Mouse (Mus musculus): ENCODE data around the gene Nt5dc3. TPM values are rescaled to one million over a fixed set of nuclear protein-coding genes. Genes with fewer than 3 reads are reported as not detected.

Nt5dc3 gene
- polyA plus RNA-seq, 1 experiment, result 13.7 TPM

- Histone ChIP-seq H3K79me3 (ENCODE audit: low read depth) (no peaks in the 10 kb centered on the region), H3K79me2 (ENCODE audit: control insufficient read depth, insufficient read depth) (no peaks in the 10 kb centered on the region), H3K36me3 (ENCODE audit: control insufficient read depth, insufficient read depth) (no peaks in the 10 kb centered on the region), H3K27me3 (ENCODE audit: control insufficient read depth, insufficient read depth, insufficient read length) (no peaks in the 10 kb centered on the region), H3ac (ENCODE audit: control insufficient read depth, insufficient read length, low read depth) (no peak overlapping the region), H3K4me3 (ENCODE audit: insufficient read depth, poor library complexity, severe bottlenecking) (no peak overlapping the region)
- TF ChIP-seq CEBPB (IDR thresholded peaks at IDR 0.05; ENCODE audit: low read depth) (no peak), CTCF (IDR thresholded peaks at IDR 0.05; ENCODE audit: control insufficient read depth, insufficient read depth, insufficient read length) (no peak), MYOG (IDR thresholded peaks at IDR 0.05; ENCODE audit: control insufficient read depth, extremely low read depth, insufficient read length) (no peak), FOSL1 (IDR thresholded peaks at IDR 0.05; ENCODE audit: insufficient read depth, low read length, poor library complexity, severe bottlenecking) (no peak), MAX (IDR thresholded peaks at IDR 0.05) (no peak), MYOD1 (IDR thresholded peaks at IDR 0.05; ENCODE audit: control insufficient read depth, insufficient read length, low read depth) (no peak), USF1 (IDR thresholded peaks at IDR 0.05; ENCODE audit: low read depth) (no peak)
Observed at GRCm38 (mm10) chr10:86761722-86762383, 17.0 kb upstream of the Nt5dc3 start.

- no peaks in the 10 kb centered on the region for H3K36me3 ChIP-seq (ENCODE audit: control insufficient read depth, insufficient read depth)
- no peaks in the 10 kb centered on the region for H3K79me2 ChIP-seq (ENCODE audit: control insufficient read depth, insufficient read depth)
- H3K4me3 ChIP-seq (ENCODE audit: insufficient read depth, poor library complexity, severe bottlenecking), result no peak overlapping the region
- no peaks in the 10 kb centered on the region for H3K79me3 ChIP-seq (ENCODE audit: low read depth)
- H3K27me3 ChIP-seq (ENCODE audit: control insufficient read depth, insufficient read depth, insufficient read length), result no peaks in the 10 kb centered on the region
- H3ac ChIP-seq (ENCODE audit: control insufficient read depth, insufficient read length, low read depth), result no peak overlapping the region
- TF ChIP-seq MYOG (IDR thresholded peaks at IDR 0.05; ENCODE audit: control insufficient read depth, extremely low read depth, insufficient read length) (no peak), MAX (IDR thresholded peaks at IDR 0.05) (no peak), CEBPB (IDR thresholded peaks at IDR 0.05; ENCODE audit: low read depth) (no peak), MYOD1 (IDR thresholded peaks at IDR 0.05; ENCODE audit: control insufficient read depth, insufficient read length, low read depth) (no peak), CTCF (IDR thresholded peaks at IDR 0.05; ENCODE audit: control insufficient read depth, insufficient read depth, insufficient read length) (no peak), USF1 (IDR thresholded peaks at IDR 0.05; ENCODE audit: low read depth) (no peak), FOSL1 (IDR thresholded peaks at IDR 0.05; ENCODE audit: insufficient read depth, low read length, poor library complexity, severe bottlenecking) (no peak)
Observed at GRCm38 (mm10) chr10:86762384-86762730, 16.4 kb upstream of the Nt5dc3 start.

DNA sequence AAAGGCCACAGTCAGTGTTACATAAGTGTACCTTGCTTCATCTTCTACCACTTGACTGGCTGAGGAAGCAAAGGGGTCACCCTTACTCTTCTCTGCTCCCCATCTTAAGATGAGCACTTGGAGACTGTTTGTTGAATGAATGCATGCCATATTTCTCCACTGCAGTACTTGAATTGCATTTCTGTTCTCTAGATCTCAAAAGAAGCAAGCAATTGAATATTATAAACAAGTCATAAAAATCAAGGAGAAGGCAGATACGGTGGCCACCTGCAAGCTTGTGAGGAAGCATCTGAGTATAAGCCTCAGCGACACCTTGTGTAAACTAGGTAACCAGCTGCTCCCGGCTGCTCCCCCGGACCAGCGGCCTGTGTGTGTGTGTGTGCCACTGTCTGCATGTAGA lies 15.1 kb upstream of the Nt5dc3 start, which contains the start of gene Gm49358:
Gm49358 (plus strand) TSS at position 301 of the 400 bp plus-strand sequence.
- Histone ChIP-seq H3ac (ENCODE audit: control insufficient read depth, insufficient read length, low read depth) (no peak within 1 kb of the TSS), H3K79me3 (ENCODE audit: low read depth) (no peaks in the 10 kb centered on the region), H3K36me3 (ENCODE audit: control insufficient read depth, insufficient read depth) (no peaks in the 10 kb centered on the region), H3K79me2 (ENCODE audit: control insufficient read depth, insufficient read depth) (no peaks in the 10 kb centered on the region), H3K27me3 (ENCODE audit: control insufficient read depth, insufficient read depth, insufficient read length) (no peaks in the 10 kb centered on the region), H3K4me3 (ENCODE audit: insufficient read depth, poor library complexity, severe bottlenecking) (no peak within 1 kb of the TSS)
- TF ChIP-seq CTCF (IDR thresholded peaks at IDR 0.05; ENCODE audit: control insufficient read depth, insufficient read depth, insufficient read length) (no peak), MYOD1 (IDR thresholded peaks at IDR 0.05; ENCODE audit: control insufficient read depth, insufficient read length, low read depth) (no peak), FOSL1 (IDR thresholded peaks at IDR 0.05; ENCODE audit: insufficient read depth, low read length, poor library complexity, severe bottlenecking) (no peak), MAX (IDR thresholded peaks at IDR 0.05) (no peak), USF1 (IDR thresholded peaks at IDR 0.05; ENCODE audit: low read depth) (no peak), CEBPB (IDR thresholded peaks at IDR 0.05; ENCODE audit: low read depth) (no peak), MYOG (IDR thresholded peaks at IDR 0.05; ENCODE audit: control insufficient read depth, extremely low read depth, insufficient read length) (no peak)

- H3K79me2 ChIP-seq (ENCODE audit: control insufficient read depth, insufficient read depth), result no peaks in the 10 kb centered on the region
- no peaks in the 10 kb centered on the region for H3K27me3 ChIP-seq (ENCODE audit: control insufficient read depth, insufficient read depth, insufficient read length)
- H3K4me3 ChIP-seq (ENCODE audit: insufficient read depth, poor library complexity, severe bottlenecking), result no peak overlapping the region
- TF ChIP-seq MYOD1 (IDR thresholded peaks at IDR 0.05; ENCODE audit: control insufficient read depth, insufficient read length, low read depth), result no peak
- no peak for TF ChIP-seq MAX (IDR thresholded peaks at IDR 0.05)
- TF ChIP-seq CTCF (IDR thresholded peaks at IDR 0.05; ENCODE audit: control insufficient read depth, insufficient read depth, insufficient read length), result no peak
- no peak for TF ChIP-seq USF1 (IDR thresholded peaks at IDR 0.05; ENCODE audit: low read depth)
- no peak for TF ChIP-seq MYOG (IDR thresholded peaks at IDR 0.05; ENCODE audit: control insufficient read depth, extremely low read depth, insufficient read length)
- no peak for TF ChIP-seq FOSL1 (IDR thresholded peaks at IDR 0.05; ENCODE audit: insufficient read depth, low read length, poor library complexity, severe bottlenecking)
- no peak for TF ChIP-seq CEBPB (IDR thresholded peaks at IDR 0.05; ENCODE audit: low read depth)
- no peaks in the 10 kb centered on the region for H3K79me3 ChIP-seq (ENCODE audit: low read depth)
- no peak overlapping the region for H3ac ChIP-seq (ENCODE audit: control insufficient read depth, insufficient read length, low read depth)
- no peaks in the 10 kb centered on the region for H3K36me3 ChIP-seq (ENCODE audit: control insufficient read depth, insufficient read depth)
Observed at GRCm38 (mm10) chr10:86765344-86765966, 13.3 kb upstream of the Nt5dc3 start.

DNA sequence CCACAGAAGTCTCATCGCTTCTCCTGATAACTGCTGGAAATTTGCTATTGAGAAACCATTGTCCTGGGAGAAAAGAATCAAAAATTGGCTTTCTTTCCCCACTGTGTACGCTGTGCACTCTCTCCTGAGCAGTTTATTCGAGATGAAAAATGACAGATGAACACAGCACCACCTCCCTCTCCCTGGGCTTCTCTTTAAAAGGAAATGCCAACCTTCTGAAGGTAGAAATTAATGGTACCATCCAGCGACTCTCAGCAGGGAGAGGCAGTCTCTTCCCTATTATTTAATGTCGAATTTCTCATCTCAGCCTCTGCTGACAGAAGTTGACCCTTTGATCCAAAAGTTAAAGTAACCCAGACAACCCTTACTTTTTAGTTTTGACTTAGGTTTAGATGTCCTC lies 9.6 kb upstream of the Nt5dc3 start:
- H3K79me3 ChIP-seq (ENCODE audit: low read depth), result no peaks in the 10 kb centered on the region
- H3K79me2 ChIP-seq (ENCODE audit: control insufficient read depth, insufficient read depth), result no peaks in the 10 kb centered on the region
- no peaks in the 10 kb centered on the region for H3K27me3 ChIP-seq (ENCODE audit: control insufficient read depth, insufficient read depth, insufficient read length)
- no peaks in the 10 kb centered on the region for H3K36me3 ChIP-seq (ENCODE audit: control insufficient read depth, insufficient read depth)
- no peak overlapping the region for H3ac ChIP-seq (ENCODE audit: control insufficient read depth, insufficient read length, low read depth)
- no peak for TF ChIP-seq CEBPB (IDR thresholded peaks at IDR 0.05; ENCODE audit: low read depth)
- TF ChIP-seq FOSL1 (IDR thresholded peaks at IDR 0.05; ENCODE audit: insufficient read depth, low read length, poor library complexity, severe bottlenecking), result no peak
- TF ChIP-seq MAX (IDR thresholded peaks at IDR 0.05), result no peak
- TF ChIP-seq MYOD1 (IDR thresholded peaks at IDR 0.05; ENCODE audit: control insufficient read depth, insufficient read length, low read depth), result no peak
- no peak for TF ChIP-seq MYOG (IDR thresholded peaks at IDR 0.05; ENCODE audit: control insufficient read depth, extremely low read depth, insufficient read length)
- TF ChIP-seq USF1 (IDR thresholded peaks at IDR 0.05; ENCODE audit: low read depth), result no peak
- no peak for TF ChIP-seq CTCF (IDR thresholded peaks at IDR 0.05; ENCODE audit: control insufficient read depth, insufficient read depth, insufficient read length)
- no peak overlapping the region for H3K4me3 ChIP-seq (ENCODE audit: insufficient read depth, poor library complexity, severe bottlenecking)
